Mouse (Mus musculus): Measurements from ENCODE around the gene Pik3c2b.

DNA sequence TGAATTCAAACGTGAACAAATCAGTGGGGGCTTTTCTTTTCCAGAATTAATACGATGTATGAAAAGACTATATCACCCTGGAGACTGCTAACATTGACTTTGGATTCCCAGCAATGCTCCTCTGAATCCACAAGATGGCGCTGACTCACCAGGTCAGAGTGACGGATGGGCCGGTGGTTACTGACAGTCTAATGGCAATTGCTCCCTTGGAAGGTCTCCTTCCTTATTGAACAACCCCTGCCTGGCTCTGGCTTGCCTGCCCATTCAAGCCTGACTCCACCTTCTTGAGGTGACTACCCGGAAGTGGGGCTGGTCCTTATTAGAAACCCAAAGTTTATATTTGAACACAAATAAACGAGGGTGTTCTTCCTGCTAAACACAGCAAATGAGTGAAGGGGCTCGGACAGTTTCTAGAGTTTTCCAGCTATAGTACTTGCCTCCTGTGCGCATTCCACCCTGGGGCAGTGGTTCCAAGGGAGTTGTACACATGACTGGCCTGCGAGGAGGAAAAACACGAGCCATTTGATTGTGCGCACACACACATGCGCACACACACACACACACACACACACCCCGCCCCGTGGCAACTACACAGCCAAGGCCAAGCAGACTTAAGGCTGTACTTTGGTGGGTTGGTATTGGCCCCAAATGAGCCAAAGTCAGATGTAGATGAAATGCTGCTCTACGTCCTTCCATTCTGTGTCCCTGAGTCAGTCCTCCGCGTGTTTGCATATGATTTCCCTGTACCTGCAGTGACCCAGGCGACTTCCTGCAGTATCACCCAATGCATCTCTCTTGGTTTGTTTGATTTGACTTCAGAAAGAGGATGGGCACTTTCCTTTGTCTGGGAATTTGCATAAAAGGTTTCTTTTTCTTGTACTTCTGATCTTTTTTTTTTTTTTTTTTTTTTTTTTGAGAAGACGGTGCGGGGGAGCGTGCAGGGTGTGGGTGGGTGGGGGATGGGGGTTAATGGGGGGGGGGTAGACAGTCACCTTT, 100.8 kb downstream of the Pik3c2b start:
- TF ChIP-seq CTCF (IDR thresholded peaks at IDR 0.05) (peak; percentile 96), POLR2A (IDR thresholded peaks at IDR 0.05; ENCODE audit: insufficient read depth, low read depth, low read length) (no peak)
